Mouse (Mus musculus): Measurements from ENCODE around the gene Rfx2.
A peak's percentile ranks its signal among the peaks of the same experiment; 100 is the strongest.

The Rfx2 gene

GRCm38 (mm10) chr17:56836336-56836735, 5.5 kb upstream of the Rfx2 start:
- DNase-seq (ENCODE audit: extremely low read depth, insufficient read length, low spot score) = no peak

- DNase-seq (ENCODE audit: extremely low read depth, insufficient read length, low spot score) = no peak
Observed at GRCm38 (mm10) chr17:56833381-56833780, 2.6 kb upstream of the Rfx2 start.

GRCm38 (mm10) chr17:56832918-56833317, 2.1 kb upstream of the Rfx2 start:
- DNase-seq (ENCODE audit: extremely low read depth, insufficient read length, low spot score) = no peak

GRCm38 (mm10) chr17:56831111-56831816, 451 bp upstream of the Rfx2 start:
- peak; percentile 96 for DNase-seq (ENCODE audit: extremely low read depth, insufficient read length, low spot score)

- DNase-seq (ENCODE audit: extremely low read depth, insufficient read length, low spot score) = no peak
Observed at GRCm38 (mm10) chr17:56829795-56830194, 1.0 kb downstream of the Rfx2 start.

GRCm38 (mm10) chr17:56829171-56829570, 1.6 kb downstream of the Rfx2 start:
- DNase-seq (ENCODE audit: extremely low read depth, insufficient read length, low spot score) = no peak

- no peak for DNase-seq (ENCODE audit: extremely low read depth, insufficient read length, low spot score)
Observed at GRCm38 (mm10) chr17:56826718-56827117, 4.1 kb downstream of the Rfx2 start.

- no peak for DNase-seq (ENCODE audit: extremely low read depth, insufficient read length, low spot score)
Observed at GRCm38 (mm10) chr17:56823352-56823751, 7.5 kb downstream of the Rfx2 start.

GRCm38 (mm10) chr17:56822380-56822779, 8.4 kb downstream of the Rfx2 start:
- no peak for DNase-seq (ENCODE audit: extremely low read depth, insufficient read length, low spot score)

GRCm38 (mm10) chr17:56819694-56820111, 11.1 kb downstream of the Rfx2 start:
- DNase-seq (ENCODE audit: extremely low read depth, insufficient read length, low spot score) = peak; percentile 74

GRCm38 (mm10) chr17:56819032-56819545, 11.7 kb downstream of the Rfx2 start:
- no peak for DNase-seq (ENCODE audit: extremely low read depth, insufficient read length, low spot score)

- DNase-seq (ENCODE audit: extremely low read depth, insufficient read length, low spot score) = no peak
Observed at GRCm38 (mm10) chr17:56818067-56818636, 12.7 kb downstream of the Rfx2 start.

- no peak for DNase-seq (ENCODE audit: extremely low read depth, insufficient read length, low spot score)
Observed at GRCm38 (mm10) chr17:56815057-56815345, 15.8 kb downstream of the Rfx2 start.

GRCm38 (mm10) chr17:56814316-56815056, 16.3 kb downstream of the Rfx2 start:
- no peak for DNase-seq (ENCODE audit: extremely low read depth, insufficient read length, low spot score)

- peak; percentile 94 for DNase-seq (ENCODE audit: extremely low read depth, insufficient read length, low spot score)
Observed at GRCm38 (mm10) chr17:56810245-56810644, 20.6 kb downstream of the Rfx2 start.

GRCm38 (mm10) chr17:56808518-56808917, 22.3 kb downstream of the Rfx2 start:
- peak; percentile 52 for DNase-seq (ENCODE audit: extremely low read depth, insufficient read length, low spot score)

GRCm38 (mm10) chr17:56805784-56806183, 25.0 kb downstream of the Rfx2 start:
- no peak for DNase-seq (ENCODE audit: extremely low read depth, insufficient read length, low spot score)

GRCm38 (mm10) chr17:56804952-56805351, 25.9 kb downstream of the Rfx2 start:
- DNase-seq (ENCODE audit: extremely low read depth, insufficient read length, low spot score) = no peak

- no peak for DNase-seq (ENCODE audit: extremely low read depth, insufficient read length, low spot score)
Observed at GRCm38 (mm10) chr17:56802065-56802464, 28.7 kb downstream of the Rfx2 start.

GRCm38 (mm10) chr17:56799276-56799675, 31.5 kb downstream of the Rfx2 start:
- DNase-seq (ENCODE audit: extremely low read depth, insufficient read length, low spot score) = no peak

- no peak for DNase-seq (ENCODE audit: extremely low read depth, insufficient read length, low spot score)
Observed at GRCm38 (mm10) chr17:56793614-56794319, 37.0 kb downstream of the Rfx2 start.

All from 3134 (cell line).